Mouse (Mus musculus): ENCODE results near the gene Hdgf. TPM values are rescaled to one million over a fixed set of nuclear protein-coding genes. Genes with fewer than 3 reads are reported as not detected.

Hdgf gene
- polyA plus RNA-seq, 1 experiment from 2014 or later: 176 TPM

DNA sequence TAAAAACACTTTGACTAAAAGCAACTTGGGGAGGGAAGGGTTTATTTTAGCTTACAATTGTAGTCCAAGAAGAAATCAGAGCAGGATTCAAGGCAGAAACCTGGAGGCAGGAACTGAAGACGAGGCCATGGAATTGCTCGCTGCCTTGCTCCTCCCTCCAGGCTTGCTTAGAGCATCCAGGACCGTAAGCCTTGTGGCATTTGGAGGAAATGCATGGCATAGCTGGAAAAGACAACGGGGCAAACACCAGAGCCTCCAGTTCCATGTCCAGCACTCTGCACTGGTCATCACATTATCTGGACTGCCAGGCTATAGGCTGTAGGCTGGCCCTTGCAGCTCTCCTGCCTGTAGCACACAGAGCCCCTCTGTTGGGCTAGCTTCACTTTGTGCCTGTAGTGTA, 28.4 kb downstream of the Hdgf start:
- Histone ChIP-seq H3K4me2 (replicated peaks) (no peak overlapping the region), H3K27ac (no peak overlapping the region), H3K4me1 (replicated peaks) (peaks cover 52% of the 10 kb centered on the region), H3K9me3 (no peaks in the 10 kb centered on the region), H3K36me3 (peaks cover 68% of the 10 kb centered on the region), H3K9ac (replicated peaks) (no peak overlapping the region), H3K4me3 (replicated peaks) (no peak overlapping the region), H3K27me3 (no peaks in the 10 kb centered on the region)
- 78% methylated on average over 4 of the region's 4 CpGs for WGBS
- ATAC-seq: no peak

DNA sequence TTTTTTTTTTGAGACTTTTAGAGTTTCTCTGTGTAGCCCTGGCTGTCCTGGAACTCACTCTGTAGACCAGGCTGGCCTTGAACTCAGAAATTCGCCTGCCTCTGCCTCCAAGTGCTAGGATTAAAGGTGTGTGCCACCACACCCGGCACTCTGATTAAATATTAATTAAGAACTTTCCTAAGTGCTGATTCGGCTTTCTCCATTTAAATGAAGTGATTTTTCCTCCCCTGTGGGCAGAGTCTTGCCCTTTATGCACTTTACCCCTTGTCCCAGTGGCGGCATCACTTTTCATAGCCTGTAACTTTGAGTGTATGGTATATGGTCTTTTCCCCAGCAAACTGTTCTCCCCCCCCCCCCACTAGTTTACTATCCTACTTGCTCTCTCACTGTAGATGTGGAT, 29.1 kb downstream of the Hdgf start:
- H3K4me2 ChIP-seq (replicated peaks): no peak overlapping the region

DNA sequence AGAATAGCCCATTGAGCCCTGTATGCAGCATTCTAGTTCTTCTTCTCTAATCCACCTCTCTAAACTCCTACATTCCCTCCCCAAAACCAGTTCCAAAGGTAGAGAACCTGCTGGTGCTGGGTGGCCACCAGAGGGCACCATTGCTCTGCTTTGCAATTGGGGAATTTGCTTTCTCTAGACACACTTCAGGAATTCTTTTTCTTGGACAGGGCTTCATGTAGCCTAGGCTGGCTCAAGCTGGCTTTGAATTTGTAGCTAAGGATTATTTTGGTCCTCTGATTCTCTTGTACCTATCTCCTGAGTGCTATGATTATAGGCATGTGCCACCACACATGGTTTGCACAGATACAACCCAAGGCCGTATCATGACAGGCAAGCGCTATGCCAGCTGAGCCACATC, 29.7 kb downstream of the Hdgf start:
- no peaks in the 10 kb centered on the region for H3K9me3 ChIP-seq
- 94% methylated on average over 2 of the region's 2 CpGs for WGBS
- H3K9ac ChIP-seq (replicated peaks): 0 out of 2 replicates have a peak overlapping the region, but pooled peaks have one; percentile 24
- ATAC-seq: peak; percentile 53
- H3K4me1 ChIP-seq (replicated peaks): peaks cover 51% of the 10 kb centered on the region
- no peak overlapping the region for H3K27ac ChIP-seq
- H3K27me3 ChIP-seq: no peaks in the 10 kb centered on the region
- H3K36me3 ChIP-seq: peaks cover 80% of the 10 kb centered on the region
- no peak overlapping the region for H3K4me3 ChIP-seq (replicated peaks)
- H3K4me2 ChIP-seq (replicated peaks): no peak overlapping the region

More for the DNA sequence above, 29.1 kb downstream of the Hdgf start:
- Histone ChIP-seq H3K4me3 (replicated peaks) (no peak overlapping the region), H3K4me1 (replicated peaks) (peaks cover 52% of the 10 kb centered on the region), H3K36me3 (peaks cover 75% of the 10 kb centered on the region), H3K27ac (no peak overlapping the region), H3K9me3 (no peaks in the 10 kb centered on the region), H3K27me3 (no peaks in the 10 kb centered on the region), H3K9ac (replicated peaks) (no peak overlapping the region)
- no peak for ATAC-seq
- WGBS: 82% methylated on average over 4 of the region's 4 CpGs

DNA sequence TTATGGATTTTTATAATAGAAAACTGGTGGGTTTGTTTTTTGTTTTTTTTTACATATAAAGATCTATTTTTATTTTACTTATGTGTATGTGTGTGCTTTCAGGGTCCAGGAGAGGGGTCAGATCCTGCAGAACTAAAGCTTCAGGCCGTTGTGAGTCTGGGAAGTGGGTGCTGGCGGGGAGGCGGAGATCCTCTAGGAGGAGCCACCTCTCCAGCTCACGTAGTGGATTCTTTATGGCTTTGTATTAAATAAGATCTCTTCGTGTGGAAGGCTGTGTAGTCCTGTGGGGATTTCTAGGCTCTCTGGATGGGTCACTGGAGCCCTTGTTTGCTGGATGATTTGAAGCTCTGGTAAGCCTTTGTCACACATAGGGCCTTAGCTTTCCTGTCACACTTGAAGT, 34.5 kb downstream of the Hdgf start:
- Histone ChIP-seq H3K4me1 (replicated peaks) (peaks cover 18% of the 10 kb centered on the region), H3K4me3 (replicated peaks) (no peak overlapping the region), H3K27me3 (no peaks in the 10 kb centered on the region), H3K27ac (no peak overlapping the region), H3K4me2 (replicated peaks) (no peak overlapping the region), H3K9ac (replicated peaks) (no peak overlapping the region), H3K9me3 (no peaks in the 10 kb centered on the region), H3K36me3 (peaks cover 65% of the 10 kb centered on the region)
- WGBS: 56% methylated on average over 5 of the region's 5 CpGs
- no peak for ATAC-seq

DNA sequence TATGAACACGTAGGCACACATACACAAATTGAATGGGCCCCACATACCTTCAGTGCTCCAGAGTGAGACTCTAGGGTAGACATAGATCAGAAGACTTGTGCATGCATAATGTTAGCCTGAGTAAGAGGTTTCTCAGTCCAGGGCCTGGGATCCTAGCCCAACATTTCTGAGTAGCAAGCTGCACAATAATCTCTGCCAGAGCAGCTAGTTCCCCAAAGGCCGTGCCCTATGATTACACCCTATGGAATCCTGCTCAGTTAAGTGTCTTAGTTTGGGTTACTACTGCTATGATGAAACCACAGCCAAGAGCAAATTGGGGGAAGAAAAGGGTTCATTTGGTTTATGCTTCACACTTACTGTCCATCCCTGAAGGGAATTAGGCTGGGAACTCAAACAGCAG, 36.4 kb downstream of the Hdgf start:
- WGBS: 91% methylated on average over 2 of the region's 2 CpGs
- H3K9me3 ChIP-seq: no peaks in the 10 kb centered on the region
- H3K27me3 ChIP-seq: no peaks in the 10 kb centered on the region
- peaks cover 29% of the 10 kb centered on the region for H3K4me1 ChIP-seq (replicated peaks)
- ATAC-seq: no peak
- H3K36me3 ChIP-seq: peaks cover 50% of the 10 kb centered on the region
- no peak overlapping the region for H3K4me2 ChIP-seq (replicated peaks)
- H3K27ac ChIP-seq: no peak overlapping the region
- H3K4me3 ChIP-seq (replicated peaks): no peak overlapping the region
- no peak overlapping the region for H3K9ac ChIP-seq (replicated peaks)

DNA sequence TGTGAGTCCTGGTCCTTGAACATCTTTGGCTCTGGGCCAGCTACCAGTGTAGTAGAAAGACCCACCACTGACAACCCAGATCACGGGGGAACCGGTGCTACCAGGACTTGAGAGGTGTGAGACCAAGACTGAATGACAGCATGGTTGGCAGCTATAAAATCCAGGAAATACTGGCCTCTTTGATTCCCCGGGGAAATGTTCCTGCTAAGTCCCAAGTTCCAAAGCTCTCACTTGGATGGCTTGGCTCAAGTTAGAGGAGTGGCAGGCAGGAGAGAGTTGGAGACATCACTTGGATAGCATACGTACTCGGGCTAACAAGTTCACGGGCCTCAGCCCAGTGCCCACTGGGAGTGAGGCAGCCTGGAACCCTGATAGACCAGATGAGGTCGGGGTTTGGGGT, 37.5 kb downstream of the Hdgf start:
- Histone ChIP-seq H3K27me3 (no peaks in the 10 kb centered on the region), H3K9me3 (no peaks in the 10 kb centered on the region), H3K36me3 (peaks cover 40% of the 10 kb centered on the region), H3K4me1 (replicated peaks) (peaks cover 40% of the 10 kb centered on the region), H3K4me2 (replicated peaks) (no peak overlapping the region), H3K4me3 (replicated peaks) (no peak overlapping the region), H3K9ac (replicated peaks) (no peak overlapping the region), H3K27ac (no peak overlapping the region)
- ATAC-seq: no peak
- 84% methylated on average over 7 of the region's 7 CpGs for WGBS

DNA sequence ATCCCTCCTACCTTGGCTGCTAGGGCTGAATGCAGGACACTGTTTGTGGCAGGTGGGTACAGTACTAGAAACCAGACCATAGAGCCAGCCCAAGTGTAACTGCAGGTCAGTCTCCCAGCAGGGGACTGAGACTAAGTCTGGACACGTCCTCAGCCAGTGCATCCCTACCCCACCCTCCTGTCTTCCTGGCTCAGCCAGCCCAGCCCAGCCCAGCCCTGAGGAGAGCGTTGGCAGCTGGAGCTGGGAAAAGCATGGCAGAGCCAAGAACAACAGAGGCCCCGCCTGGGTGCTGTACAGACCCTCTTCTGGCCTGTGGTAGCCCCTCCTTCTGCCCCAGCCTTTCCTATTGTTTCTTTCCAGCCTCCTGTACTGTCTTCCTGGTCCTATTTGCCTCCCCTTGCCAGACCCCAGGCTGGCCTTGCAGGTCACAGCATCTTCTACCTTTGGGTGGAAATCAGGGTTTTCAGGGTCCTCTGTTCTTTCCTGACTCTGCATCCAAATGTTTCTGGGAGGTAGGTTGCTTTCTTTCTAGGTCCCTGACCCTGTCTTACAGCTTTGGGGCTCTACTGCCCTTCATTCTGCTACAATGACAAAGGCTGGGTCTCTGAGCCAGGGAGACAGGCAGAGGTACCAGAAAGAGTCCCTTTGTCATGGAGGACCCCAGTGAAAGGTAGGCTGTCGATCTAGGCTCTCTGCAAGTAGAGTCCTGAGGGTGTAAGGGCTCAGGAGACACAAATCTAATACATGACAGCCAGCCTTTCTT, 38.9 kb downstream of the Hdgf start:
- Histone ChIP-seq H3K36me3 (peaks cover 25% of the 10 kb centered on the region), H3K27me3 (no peaks in the 10 kb centered on the region), H3K27ac (peak overlapping the region; percentile 69), H3K9ac (replicated peaks) (peak overlapping the region; percentile 33; the same call in 1 of the 2 replicates), H3K9me3 (no peaks in the 10 kb centered on the region), H3K4me1 (replicated peaks) (peaks cover 55% of the 10 kb centered on the region), H3K4me2 (replicated peaks) (no peak overlapping the region), H3K4me3 (replicated peaks) (no peak overlapping the region)
- ATAC-seq: peak; percentile 51
- 11% methylated on average over 4 of the region's 4 CpGs for WGBS

DNA sequence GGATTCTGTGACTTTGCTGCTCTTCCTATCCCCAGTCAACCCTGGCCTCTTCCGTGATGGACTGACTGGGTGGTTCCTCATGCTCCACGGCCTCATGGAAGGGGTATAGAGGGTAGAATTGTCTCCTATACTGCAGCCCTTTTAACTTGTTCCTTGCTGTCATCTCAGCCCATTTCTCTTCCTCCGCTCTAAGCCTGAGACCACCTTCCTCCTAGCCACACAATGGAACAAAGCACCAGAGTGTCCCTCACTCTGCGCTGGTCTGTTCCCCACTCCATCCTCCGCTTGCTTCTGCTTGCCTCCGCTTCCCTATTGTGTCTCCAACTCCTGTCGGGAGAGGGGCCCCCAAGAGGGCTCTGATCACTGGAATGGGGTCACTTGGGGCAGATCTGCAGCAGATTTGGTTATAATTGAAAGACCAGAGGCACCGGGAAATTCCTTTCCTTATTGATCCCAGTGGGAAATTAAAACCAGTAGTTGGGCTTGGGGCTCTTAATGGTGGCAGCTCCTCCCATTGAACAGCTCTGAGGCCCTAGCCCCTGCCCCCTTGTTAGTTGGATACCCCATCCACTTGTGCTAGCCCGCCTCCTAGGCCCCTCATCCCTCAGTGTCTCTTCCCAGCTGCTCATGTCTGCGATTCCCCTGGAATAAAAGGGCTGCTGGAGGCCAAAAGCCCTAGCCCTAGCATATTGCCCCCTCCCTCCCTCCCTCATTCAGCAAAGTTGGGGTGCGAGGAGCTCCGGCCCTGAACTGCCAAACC, 39.8 kb downstream of the Hdgf start:
- H3K9ac ChIP-seq (replicated peaks): peak overlapping the region; percentile 45; the same call in 1 of the 2 replicates
- H3K4me1 ChIP-seq (replicated peaks): peaks cover 62% of the 10 kb centered on the region
- ATAC-seq: peak; percentile 52

DNA sequence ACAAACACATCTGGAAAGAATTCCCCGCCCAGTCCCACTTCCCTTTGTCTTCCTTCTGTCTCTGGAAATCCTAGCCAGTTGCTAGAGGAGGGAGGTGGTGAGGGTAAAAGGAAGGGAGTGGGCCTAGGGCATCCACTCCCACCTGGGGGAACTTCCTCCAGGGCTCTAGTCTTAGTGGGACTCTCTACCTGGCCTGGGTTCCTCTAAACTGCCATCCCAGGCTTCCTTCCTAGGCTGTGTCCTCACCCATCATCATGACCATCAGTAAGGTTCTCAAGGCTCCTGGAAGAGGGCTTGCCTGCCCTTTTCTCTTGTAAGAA, 40.4 kb downstream of the Hdgf start:
- H3K9me3 ChIP-seq: no peaks in the 10 kb centered on the region
- H3K4me1 ChIP-seq (replicated peaks): peaks cover 68% of the 10 kb centered on the region
- ATAC-seq: peak; percentile 1; the same call in 1 of the 2 replicates
- 15% methylated on average over 1 of the region's 1 CpGs for WGBS
- no peak overlapping the region for H3K9ac ChIP-seq (replicated peaks)
- peaks cover 12% of the 10 kb centered on the region for H3K36me3 ChIP-seq
- no peak overlapping the region for H3K4me3 ChIP-seq (replicated peaks)
- no peak overlapping the region for H3K4me2 ChIP-seq (replicated peaks)
- H3K27me3 ChIP-seq: no peaks in the 10 kb centered on the region
- peak overlapping the region; percentile 69 for H3K27ac ChIP-seq

More for the DNA sequence above, 39.8 kb downstream of the Hdgf start:
- Histone ChIP-seq H3K27me3 (no peaks in the 10 kb centered on the region), H3K27ac (peak overlapping the region; percentile 69), H3K36me3 (peaks cover 18% of the 10 kb centered on the region), H3K4me3 (replicated peaks) (no peak overlapping the region), H3K4me2 (replicated peaks) (no peak overlapping the region; the same call in 1 of the 2 replicates), H3K9me3 (no peaks in the 10 kb centered on the region)
- 7% methylated on average over 12 of the region's 12 CpGs for WGBS

DNA sequence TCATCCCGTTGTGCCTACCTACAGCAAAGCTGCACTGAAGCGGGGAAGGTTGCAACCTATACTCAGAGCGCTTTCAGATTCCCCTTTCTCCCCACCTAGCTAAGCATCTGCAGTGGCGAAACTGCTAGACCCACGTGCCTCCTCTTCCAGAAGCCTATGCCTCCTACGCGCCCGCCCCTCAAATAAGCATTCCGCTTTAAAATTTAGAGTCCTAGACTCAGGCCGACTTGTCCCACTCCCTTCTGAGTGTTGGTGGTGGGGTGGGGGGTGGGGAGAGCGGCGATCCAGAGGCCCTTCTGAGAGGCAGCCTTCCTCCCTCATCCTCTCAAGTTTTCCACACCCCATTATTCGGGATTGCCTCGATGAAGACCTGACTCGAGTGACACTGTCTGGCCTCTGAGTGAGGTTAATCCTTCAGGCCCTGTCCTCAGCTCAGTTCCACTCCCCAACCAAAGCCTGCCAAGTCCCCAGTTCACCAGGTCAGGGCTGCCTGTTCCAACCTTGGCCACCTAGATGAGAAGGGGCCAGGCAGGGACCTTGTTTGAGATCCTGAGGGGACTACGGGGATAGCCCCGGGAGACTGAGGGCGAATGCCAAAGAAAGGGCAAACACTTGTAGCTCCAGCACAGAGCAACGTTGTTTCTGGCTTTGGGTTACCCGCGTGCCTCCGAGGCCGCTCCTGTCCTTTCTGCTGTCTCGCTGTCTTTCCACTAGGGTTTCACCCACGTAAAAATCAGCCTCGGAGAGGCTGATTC, 41.1 kb downstream of the Hdgf start:
- WGBS: 4% methylated on average over 26 of the region's 26 CpGs
- H3K9me3 ChIP-seq: no peaks in the 10 kb centered on the region
- H3K4me1 ChIP-seq (replicated peaks): peaks cover 75% of the 10 kb centered on the region
- no peak for ATAC-seq
- H3K27ac ChIP-seq: peak overlapping the region; percentile 69
- H3K4me3 ChIP-seq (replicated peaks): peak overlapping the region; percentile 29
- H3K4me2 ChIP-seq (replicated peaks): peak overlapping the region; percentile 62
- no peaks in the 10 kb centered on the region for H3K27me3 ChIP-seq
- peak overlapping the region; percentile 64 for H3K9ac ChIP-seq (replicated peaks)
- peaks cover 5% of the 10 kb centered on the region for H3K36me3 ChIP-seq

DNA sequence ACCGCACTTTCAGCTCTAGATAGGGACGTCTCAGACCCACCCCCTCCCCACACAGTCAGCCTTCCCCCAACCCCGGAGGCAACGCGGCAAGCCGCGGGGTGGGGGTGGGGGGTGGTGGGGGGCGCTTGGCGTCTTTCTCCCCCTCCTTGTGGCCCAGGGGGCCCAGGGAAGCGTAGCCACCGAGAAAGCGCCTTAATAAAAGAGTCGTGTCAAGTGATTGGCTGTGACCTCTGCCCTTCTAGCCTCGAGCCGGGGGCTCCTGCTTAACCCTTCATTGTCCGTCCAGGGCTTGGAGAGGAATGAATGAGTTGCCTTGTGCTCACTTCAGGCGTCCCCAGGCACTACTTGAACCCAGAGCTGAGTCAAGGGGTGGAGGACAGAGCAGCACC, 41.7 kb downstream of the Hdgf start:
- Histone ChIP-seq H3K36me3 (no peaks in the 10 kb centered on the region), H3K4me1 (replicated peaks) (peaks cover 81% of the 10 kb centered on the region), H3K4me3 (replicated peaks) (peak overlapping the region; percentile 29), H3K9ac (replicated peaks) (peak overlapping the region; percentile 64), H3K9me3 (no peaks in the 10 kb centered on the region), H3K4me2 (replicated peaks) (peak overlapping the region; percentile 62), H3K27ac (0 out of 2 replicates have a peak overlapping the region, but pooled peaks have one; percentile 69), H3K27me3 (no peaks in the 10 kb centered on the region)
- WGBS: under 1% methylated on average over 17 of the region's 17 CpGs
- no peak for ATAC-seq

Data from midbrain, embryonic 13.5 days (tissue).